In the genomic region with DNA sequence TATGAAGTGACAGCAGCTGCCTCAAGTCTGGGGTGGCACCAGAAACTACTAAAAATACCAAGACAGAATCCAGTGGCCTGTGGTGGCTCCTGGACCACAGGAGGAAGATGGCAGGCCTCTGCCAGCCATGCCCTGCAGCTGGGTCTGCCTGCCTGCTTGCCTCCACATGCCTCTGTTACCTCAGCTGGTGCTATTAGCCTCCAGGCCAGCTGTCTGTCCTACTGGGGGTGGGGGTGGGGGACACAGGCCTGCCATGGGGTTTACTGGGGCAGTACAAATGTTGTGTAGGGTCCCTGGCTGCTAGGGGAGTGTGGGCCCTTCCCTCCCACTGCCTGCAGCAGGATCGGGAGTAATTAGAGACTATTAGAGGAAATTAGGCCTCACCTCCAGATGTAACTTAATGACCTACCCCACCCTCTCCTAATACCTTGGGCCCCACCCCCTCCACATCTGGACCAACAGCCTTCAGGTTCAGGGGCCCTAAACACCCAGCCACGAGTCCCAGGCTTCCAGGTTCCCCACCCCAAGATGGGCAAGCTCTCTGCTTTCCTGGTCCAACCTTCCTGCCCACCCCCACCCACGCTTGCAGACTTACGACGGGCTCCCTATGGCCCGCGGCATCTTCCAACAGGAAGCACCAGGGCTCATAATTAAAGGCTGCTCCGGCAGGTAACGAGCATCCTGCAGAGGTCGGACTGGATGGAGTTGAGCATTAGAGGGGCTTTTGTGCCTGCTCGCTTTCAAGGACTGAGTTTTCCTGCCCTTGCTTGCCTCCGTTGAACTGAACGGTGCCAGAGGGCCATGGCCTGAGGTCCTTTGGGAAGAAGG, we compare ENCODE assay signal across 10 mouse cellular contexts. TPM values are rescaled to one million over a fixed set of nuclear protein-coding genes. Genes with fewer than 3 reads are reported as not detected.
DNase-seq lines count a peak whose midpoint lies in the region; ATAC-seq and TF ChIP-seq lines count a peak whose summit lies in the region.
"Had no signal": no experiment of that assay in that cellular context is flagged by ENCODE, and none has a peak within 500 bp of the region (broad histone marks: within the 10 kb centered on the region; RNA-seq: fewer than 3 reads in every experiment).

No protein-coding gene starts in this region.

- no peaks in the 10 kb centered on the region for H3K27me3 ChIP-seq in forebrain, embryonic 11.5 days (ENCODE audit: control insufficient read depth, insufficient read depth, low read length)
- no peaks in the 10 kb centered on the region for H3K27me3 ChIP-seq in forebrain, postnatal 0 days (ENCODE audit: insufficient read depth, low read length)
- H3K27me3 ChIP-seq in lung, postnatal 0 days (replicated peaks; ENCODE audit: insufficient read depth, low read length): no peaks in the 10 kb centered on the region
- H3K27me3 ChIP-seq in intestine, embryonic 14.5 days (replicated peaks; ENCODE audit: control insufficient read depth, insufficient read depth, low read length): no peaks in the 10 kb centered on the region
- no peaks in the 10 kb centered on the region for H3K27me3 ChIP-seq in neural tube, embryonic 14.5 days (ENCODE audit: control insufficient read depth, insufficient read depth, low read length)

- no peak overlapping the region for H3K27ac ChIP-seq in forebrain, embryonic 11.5 days (ENCODE audit: low read depth, low read length)
- no peak overlapping the region for H3K27ac ChIP-seq in forebrain, postnatal 0 days (ENCODE audit: low read depth, low read length)
- H3K27ac ChIP-seq in lung, postnatal 0 days (ENCODE audit: low read length): no peak overlapping the region
- no peak overlapping the region for H3K27ac ChIP-seq in intestine, embryonic 14.5 days (ENCODE audit: low read depth)
- H3K27ac ChIP-seq in neural tube, embryonic 14.5 days (ENCODE audit: low read depth, low read length): no peak overlapping the region
- H3K27ac ChIP-seq: macrophage had no signal

- no peaks in the 10 kb centered on the region for H3K9me3 ChIP-seq in forebrain, embryonic 11.5 days (ENCODE audit: control insufficient read depth, low read length)
- no peaks in the 10 kb centered on the region for H3K9me3 ChIP-seq in forebrain, postnatal 0 days (ENCODE audit: low read length)
- H3K9me3 ChIP-seq in lung, postnatal 0 days (ENCODE audit: low read length): no peaks in the 10 kb centered on the region
- H3K9me3 ChIP-seq in intestine, embryonic 14.5 days (ENCODE audit: control insufficient read depth, low read length): no peaks in the 10 kb centered on the region
- no peaks in the 10 kb centered on the region for H3K9me3 ChIP-seq in neural tube, embryonic 14.5 days (ENCODE audit: control insufficient read depth, low read length)

- H3K9ac ChIP-seq in forebrain, embryonic 11.5 days (ENCODE audit: low read length): peak overlapping the region; percentile 43; the same call in 1 of the 2 replicates
- H3K9ac ChIP-seq in forebrain, postnatal 0 days: no peak overlapping the region
- H3K9ac ChIP-seq in lung, postnatal 0 days (replicated peaks; ENCODE audit: low read depth): no peak overlapping the region
- H3K9ac ChIP-seq in intestine, embryonic 14.5 days (ENCODE audit: low read length): 0 out of 2 replicates have a peak overlapping the region, but pooled peaks have one; percentile 20
- no peak overlapping the region for H3K9ac ChIP-seq in neural tube, embryonic 14.5 days (replicated peaks; ENCODE audit: low read depth, low read length)

- no peak for TF ChIP-seq CTCF in forebrain, postnatal 0 days (IDR thresholded peaks at IDR 0.05; ENCODE audit: low read depth)
- TF ChIP-seq CTCF in lung, postnatal 0 days (IDR thresholded peaks at IDR 0.05): no peak

- DNase-seq in forebrain, embryonic 11.5 days (ENCODE audit: low spot score): no peak
- DNase-seq in forebrain, postnatal 0 days: no peak
- no peak for DNase-seq in lung, postnatal 0 days (ENCODE audit: low spot score)
- no peak for DNase-seq in lung, postnatal 10 days
- no peak for DNase-seq in intestine, embryonic 14.5 days (ENCODE audit: low spot score)
- no peak for DNase-seq in ovary, postnatal 36 days (ENCODE audit: low spot score)
- no peak for DNase-seq in ovary, adult 18-20 months (ENCODE audit: low spot score)

- H3K4me3 ChIP-seq in forebrain, embryonic 11.5 days (ENCODE audit: low read depth, low read length): peak overlapping the region; percentile 28
- H3K4me3 ChIP-seq in forebrain, postnatal 0 days (ENCODE audit: low read depth, low read length): no peak overlapping the region
- H3K4me3 ChIP-seq in lung, postnatal 0 days (ENCODE audit: low read depth, low read length): peak overlapping the region; percentile 43
- peak overlapping the region; percentile 30 for H3K4me3 ChIP-seq in intestine, embryonic 14.5 days (ENCODE audit: low read depth, low read length)
- H3K4me3 ChIP-seq in neural tube, embryonic 14.5 days (ENCODE audit: low read depth, low read length): no peak overlapping the region

- 22% methylated on average over 13 of the region's 13 CpGs for WGBS in forebrain, embryonic 11.5 days
- WGBS in forebrain, postnatal 0 days: 18% methylated on average over 13 of the region's 13 CpGs
- 31% methylated on average over 13 of the region's 13 CpGs for WGBS in lung, postnatal 0 days
- 16% methylated on average over 13 of the region's 13 CpGs for WGBS in intestine, embryonic 14.5 days
- WGBS in neural tube, embryonic 14.5 days: 11% methylated on average over 13 of the region's 13 CpGs

- TF ChIP-seq EP300 in lung, postnatal 0 days (IDR thresholded peaks at IDR 0.05): no peak

- H3K4me2 ChIP-seq in forebrain, embryonic 11.5 days (ENCODE audit: low read depth, low read length, severe bottlenecking): peak overlapping the region; percentile 63
- no peak overlapping the region; the same call in 1 of the 2 replicates for H3K4me2 ChIP-seq in forebrain, postnatal 0 days (ENCODE audit: low read depth)
- peak overlapping the region; percentile 76 for H3K4me2 ChIP-seq in lung, postnatal 0 days (replicated peaks; ENCODE audit: low read depth, low read length)
- peak overlapping the region; percentile 53 for H3K4me2 ChIP-seq in intestine, embryonic 14.5 days (ENCODE audit: low read length)
- 0 out of 2 replicates have a peak overlapping the region, but pooled peaks have one; percentile 15 for H3K4me2 ChIP-seq in neural tube, embryonic 14.5 days (ENCODE audit: low read depth, low read length)

- H3K4me1 ChIP-seq in forebrain, embryonic 11.5 days (replicated peaks; ENCODE audit: control insufficient read depth, insufficient read depth, low read length): 0 out of 2 replicates have a peak, but pooled peaks cover 8% of the 10 kb centered on the region
- H3K4me1 ChIP-seq in forebrain, postnatal 0 days (ENCODE audit: insufficient read depth): no peaks in the 10 kb centered on the region
- no peaks in the 10 kb centered on the region for H3K4me1 ChIP-seq in lung, postnatal 0 days (ENCODE audit: insufficient read depth, low read depth, low read length)
- peaks cover 21% of the 10 kb centered on the region for H3K4me1 ChIP-seq in intestine, embryonic 14.5 days (replicated peaks; ENCODE audit: control insufficient read depth, insufficient read depth, low read length)
- 0 out of 2 replicates have a peak, but pooled peaks cover 4% of the 10 kb centered on the region for H3K4me1 ChIP-seq in neural tube, embryonic 14.5 days (ENCODE audit: control insufficient read depth, insufficient read depth, low read length)

- no peak for ATAC-seq in forebrain, embryonic 11.5 days (replicated peaks; ENCODE audit: low FRiP score)
- ATAC-seq in forebrain, postnatal 0 days: no peak
- no peak for ATAC-seq in lung, postnatal 0 days
- ATAC-seq in intestine, embryonic 14.5 days (replicated peaks; ENCODE audit: low FRiP score, low TSS enrichment, low read depth): no peak
- no peak for ATAC-seq in neural tube, embryonic 14.5 days (ENCODE audit: low read depth)

- H3K36me3 ChIP-seq in forebrain, embryonic 11.5 days (ENCODE audit: control insufficient read depth, insufficient read depth, low read length): no peaks in the 10 kb centered on the region
- no peaks in the 10 kb centered on the region for H3K36me3 ChIP-seq in forebrain, postnatal 0 days (ENCODE audit: insufficient read depth)
- no peaks in the 10 kb centered on the region for H3K36me3 ChIP-seq in lung, postnatal 0 days (ENCODE audit: insufficient read depth, low read length)
- H3K36me3 ChIP-seq in intestine, embryonic 14.5 days (ENCODE audit: control insufficient read depth, insufficient read depth, low read length): no peaks in the 10 kb centered on the region
- no peaks in the 10 kb centered on the region for H3K36me3 ChIP-seq in neural tube, embryonic 14.5 days (ENCODE audit: control insufficient read depth, insufficient read depth, low read length)

RNA-seq across cellular contexts. Expression of gene Padi3, which starts 3.1 kb away (rescaled TPM):
- not detected in 2 replicates for polyA plus RNA-seq in forebrain, embryonic 11.5 days (2014; fragmentation: Nextera tagmentation; extraction: Ambion mirVana)
- total RNA-seq in forebrain, postnatal 0 days (2014; rRNA removed): not detected in 2 replicates
- 0.06 TPM in 1 of 2 replicates, not detected in the other for polyA plus RNA-seq in forebrain, postnatal 0 days (2015; fragmentation: Nextera tagmentation; extraction: Ambion mirVana)
- polyA plus RNA-seq in lung, postnatal 0 days (2015; fragmentation: Nextera tagmentation; extraction: Ambion mirVana): 0.35 and 0.50 TPM in 2 replicates
- 0.09 TPM in 1 of 2 replicates, not detected in the other for polyA plus RNA-seq in intestine, embryonic 14.5 days (2014; fragmentation: Nextera tagmentation; extraction: Ambion mirVana)
- polyA plus RNA-seq in neural tube, embryonic 14.5 days (2014; fragmentation: Nextera tagmentation; extraction: Ambion mirVana): not detected in 2 replicates

RNA-seq across cellular contexts. Expression of gene Padi1, which starts 32.0 kb away (rescaled TPM):
- 0.12 TPM in 1 of 2 replicates, not detected in the other for polyA plus RNA-seq in forebrain, embryonic 11.5 days (2014; fragmentation: Nextera tagmentation; extraction: Ambion mirVana)
- total RNA-seq in forebrain, postnatal 0 days (2014; rRNA removed): 0.08 and 0.10 TPM in 2 replicates
- 0.06 and 0.08 TPM in 2 replicates for polyA plus RNA-seq in forebrain, postnatal 0 days (2015; fragmentation: Nextera tagmentation; extraction: Ambion mirVana)
- 0.17 and 0.20 TPM in 2 replicates for polyA plus RNA-seq in lung, postnatal 0 days (2015; fragmentation: Nextera tagmentation; extraction: Ambion mirVana)
- 0.16 TPM in 1 of 2 replicates, not detected in the other for polyA plus RNA-seq in intestine, embryonic 14.5 days (2014; fragmentation: Nextera tagmentation; extraction: Ambion mirVana)
- polyA plus RNA-seq in neural tube, embryonic 14.5 days (2014; fragmentation: Nextera tagmentation; extraction: Ambion mirVana): 0.12 TPM in 1 of 2 replicates, not detected in the other
- total RNA-seq: gastrocnemius, postnatal 4 days had no signal
- polyA plus RNA-seq: macrophage had no signal

RNA-seq across cellular contexts. Expression of gene Padi4, which starts 39.5 kb away (rescaled TPM):
- 1.8 and 2.0 TPM in 2 replicates for polyA plus RNA-seq in forebrain, embryonic 11.5 days (2014; fragmentation: Nextera tagmentation; extraction: Ambion mirVana)
- not detected in 2 replicates for total RNA-seq in forebrain, postnatal 0 days (2014; rRNA removed)
- polyA plus RNA-seq in forebrain, postnatal 0 days (2015; fragmentation: Nextera tagmentation; extraction: Ambion mirVana): 0.06 TPM in 2 replicates
- polyA plus RNA-seq in lung, postnatal 0 days (2015; fragmentation: Nextera tagmentation; extraction: Ambion mirVana): 1.1 and 1.6 TPM in 2 replicates
- polyA plus RNA-seq in intestine, embryonic 14.5 days (2014; fragmentation: Nextera tagmentation; extraction: Ambion mirVana): 2.2 TPM in 2 replicates
- polyA plus RNA-seq in neural tube, embryonic 14.5 days (2014; fragmentation: Nextera tagmentation; extraction: Ambion mirVana): 0.16 and 0.26 TPM in 2 replicates

Comparison
In these comparisons a context has a peak if more than half of its experiments do, and no peak if none do; other contexts are left out.
1. H3K4me3 ChIP-seq: peak in forebrain, embryonic 11.5 days (single experiment), lung, postnatal 0 days (single experiment) and intestine, embryonic 14.5 days (single experiment); none in forebrain, postnatal 0 days (single experiment) and neural tube, embryonic 14.5 days (single experiment).
2. H3K9ac ChIP-seq: peak in forebrain, embryonic 11.5 days (single experiment) and intestine, embryonic 14.5 days (single experiment); none in forebrain, postnatal 0 days (single experiment), lung, postnatal 0 days (single experiment) and neural tube, embryonic 14.5 days (single experiment).